Mouse (Mus musculus): ENCODE measurements around the gene Vps35. TPM values are rescaled to one million over a fixed set of nuclear protein-coding genes. Genes with fewer than 3 reads are reported as not detected.

The Vps35 gene
- total RNA-seq, 1 experiment from 2014 or later, result 99.7 TPM

Other genes with a start within 250 kb of the Vps35 start
- 17.7 and 21.7 TPM in 2 replicates for gene Fbxw9, start 239.7 kb downstream of the Vps35 start, total RNA-seq (2021)
- gene Gm5741, start 231.8 kb downstream of the Vps35 start, total RNA-seq (2021), result not detected in 2 replicates
- gene Dhps, start 228.0 kb downstream of the Vps35 start, total RNA-seq (2021), result 25.8 and 36.9 TPM in 2 replicates
- 86.5 and 108 TPM in 2 replicates for gene Wdr83os, start 219.1 kb downstream of the Vps35 start, total RNA-seq (2021)
- 22.7 and 29.2 TPM in 2 replicates for gene Wdr83, start 218.5 kb downstream of the Vps35 start, total RNA-seq (2021)
- 54.3 and 58.5 TPM in 2 replicates for gene Man2b1, start 216.5 kb downstream of the Vps35 start, total RNA-seq (2021)
- 1.5 and 2.4 TPM in 2 replicates for gene Zfp791, start 176.7 kb downstream of the Vps35 start, total RNA-seq (2021)
- not detected in 2 replicates for gene Cks1brt, start 147.9 kb downstream of the Vps35 start, total RNA-seq (2021)
- not detected in 2 replicates for gene Olfr371, start 73.8 kb downstream of the Vps35 start, total RNA-seq (2021)
- 20.9 and 23.6 TPM in 2 replicates for gene Orc6, start 170 bp downstream of the Vps35 start, total RNA-seq (2021)
- 0.61 TPM in 1 of 2 replicates, not detected in the other for gene Mylk3, start 86.5 kb upstream of the Vps35 start, total RNA-seq (2021)
- 29.9 and 58.2 TPM in 2 replicates for gene 4921524J17Rik, start 133.0 kb upstream of the Vps35 start, total RNA-seq (2021)
- 233 and 253 TPM in 2 replicates for gene Gpt2, start 192.8 kb upstream of the Vps35 start, total RNA-seq (2021)

Measured in adrenal gland, postnatal 25 days (tissue).